Mouse (Mus musculus): Measurements from ENCODE around the gene Ccdc155. TPM values are rescaled to one million over a fixed set of nuclear protein-coding genes. Genes with fewer than 3 reads are reported as not detected.

Ccdc155 gene
- polyA plus RNA-seq, 1 experiment from 2014 or later = 0.43 TPM

- H3K27me3 ChIP-seq (replicated peaks; ENCODE audit: control insufficient read depth, insufficient read depth, low read length) = peaks cover 5% of the 10 kb centered on the region; the same call in 1 of the 2 replicates
- DNase-seq (ENCODE audit: low spot score) (peak; percentile 69), ATAC-seq (peak; percentile 58)
- under 1% methylated on average over 47 of the region's 55 CpGs for WGBS
- H3K27ac ChIP-seq (ENCODE audit: low read depth, low read length) = peak within 1 kb of the TSS; percentile 90
- peak within 1 kb of the TSS; percentile 65 for H3K4me3 ChIP-seq (ENCODE audit: low read depth, low read length)
- H3K9ac ChIP-seq (ENCODE audit: low read length) = peak within 1 kb of the TSS; percentile 95
- H3K4me2 ChIP-seq (ENCODE audit: low read length) = peak within 1 kb of the TSS; percentile 84
- peaks cover 16% of the 10 kb centered on the region for H3K4me1 ChIP-seq (ENCODE audit: control insufficient read depth, insufficient read depth, low read length)
- H3K36me3 ChIP-seq (ENCODE audit: control insufficient read depth, insufficient read depth, low read length) = peaks cover 29% of the 10 kb centered on the region
- no peaks in the 10 kb centered on the region for H3K9me3 ChIP-seq (replicated peaks; ENCODE audit: control insufficient read depth, low read length)
Measured at GRCm38 (mm10) chr7:45215673-45216441, 11.2 kb upstream of the Ccdc155 start, which contains the start of gene Tead2. TSS of gene Tead2 (plus strand) at chr7:45215753.

DNA sequence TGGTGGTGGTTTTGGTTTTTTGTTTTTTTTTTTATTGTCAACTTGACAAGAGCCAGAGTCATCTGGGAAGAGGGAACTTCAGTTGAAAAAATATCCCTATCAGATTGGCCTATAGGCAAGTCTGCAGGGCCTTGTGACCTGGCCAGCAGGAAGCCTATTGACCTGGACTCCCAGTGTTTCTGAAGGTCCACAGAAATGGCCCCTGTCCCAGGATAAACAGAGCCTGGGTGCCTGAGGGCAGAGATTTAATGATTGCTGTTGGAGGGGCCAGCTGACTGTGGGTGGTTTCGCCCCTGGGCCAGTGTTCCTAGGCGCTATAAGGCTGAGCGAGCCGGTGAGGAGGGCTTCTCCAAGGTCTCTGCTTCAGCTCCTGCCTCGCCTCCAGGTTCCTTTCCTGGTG, 9.0 kb upstream of the Ccdc155 start:
- Histone ChIP-seq H3K36me3 (ENCODE audit: control insufficient read depth, insufficient read depth, low read length) (peaks cover 7% of the 10 kb centered on the region; the same call in 1 of the 2 replicates), H3K9ac (ENCODE audit: low read length) (no peak overlapping the region), H3K4me2 (ENCODE audit: low read length) (no peak overlapping the region), H3K4me1 (ENCODE audit: control insufficient read depth, insufficient read depth, low read length) (peaks cover 16% of the 10 kb centered on the region), H3K9me3 (replicated peaks; ENCODE audit: control insufficient read depth, low read length) (no peaks in the 10 kb centered on the region), H3K4me3 (ENCODE audit: low read depth, low read length) (no peak overlapping the region), H3K27ac (ENCODE audit: low read depth, low read length) (no peak overlapping the region), H3K27me3 (replicated peaks; ENCODE audit: control insufficient read depth, insufficient read depth, low read length) (peaks cover 14% of the 10 kb centered on the region; the same call in 1 of the 2 replicates)
- ATAC-seq = no peak
- WGBS = 67% methylated on average over 5 of the region's 5 CpGs
- no peak for DNase-seq (ENCODE audit: low spot score)

DNA sequence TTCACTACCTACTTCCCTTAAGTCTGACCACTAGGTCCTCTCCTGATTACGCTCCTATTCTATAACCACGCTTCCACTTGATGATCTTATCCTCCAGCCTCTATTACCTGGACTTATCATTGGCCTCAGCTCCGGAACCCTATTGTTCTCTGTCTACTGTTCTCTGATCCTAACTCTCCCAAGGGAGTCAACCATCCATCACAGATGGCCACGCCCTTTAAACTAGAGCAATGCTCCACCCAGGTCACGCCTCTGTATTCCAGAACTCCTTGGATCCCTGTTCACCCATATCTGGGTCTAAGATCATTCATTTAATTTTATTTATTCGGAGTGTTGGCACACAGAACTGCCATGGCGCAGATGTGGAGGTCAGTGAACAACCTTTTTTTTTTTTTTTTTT, 7.7 kb upstream of the Ccdc155 start:
- DNase-seq (ENCODE audit: low spot score) (no peak), ATAC-seq (no peak)
- Histone ChIP-seq H3K4me2 (ENCODE audit: low read length) (no peak overlapping the region), H3K36me3 (ENCODE audit: control insufficient read depth, insufficient read depth, low read length) (no peaks in the 10 kb centered on the region), H3K27me3 (replicated peaks; ENCODE audit: control insufficient read depth, insufficient read depth, low read length) (peaks cover 14% of the 10 kb centered on the region; the same call in 1 of the 2 replicates), H3K27ac (ENCODE audit: low read depth, low read length) (no peak overlapping the region), H3K4me3 (ENCODE audit: low read depth, low read length) (no peak overlapping the region), H3K4me1 (ENCODE audit: control insufficient read depth, insufficient read depth, low read length) (peaks cover 12% of the 10 kb centered on the region), H3K9ac (ENCODE audit: low read length) (no peak overlapping the region), H3K9me3 (replicated peaks; ENCODE audit: control insufficient read depth, low read length) (0 out of 2 replicates have a peak, but pooled peaks cover 2% of the 10 kb centered on the region)
- 80% methylated on average over 7 of the region's 7 CpGs for WGBS

DNA sequence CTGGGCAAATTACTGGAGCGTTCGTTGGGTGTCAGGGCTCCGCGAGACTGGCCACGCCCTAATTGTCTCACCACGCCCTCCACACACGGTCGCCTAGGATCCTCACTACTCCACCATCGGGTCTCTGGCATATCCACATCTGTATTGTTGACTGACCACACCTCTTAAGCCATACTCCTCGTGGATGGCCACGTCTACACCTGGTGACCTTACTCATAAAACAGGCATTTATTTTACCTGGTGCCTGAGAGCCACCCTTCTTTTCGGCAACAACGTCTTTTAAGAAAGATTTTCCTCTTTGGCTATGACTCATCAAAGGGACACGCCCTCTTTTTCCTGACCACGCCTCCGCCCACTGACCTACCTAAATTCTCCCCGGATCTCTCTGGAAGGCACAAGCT, 7.2 kb upstream of the Ccdc155 start, which contains the start of gene Dkkl1:
Gene Dkkl1, minus strand, starts transcription at position 297 of the 401 bp plus-strand sequence.
- Histone ChIP-seq H3K9ac (ENCODE audit: low read length) (no peak within 1 kb of the TSS), H3K27ac (ENCODE audit: low read depth, low read length) (no peak within 1 kb of the TSS), H3K4me3 (ENCODE audit: low read depth, low read length) (no peak within 1 kb of the TSS), H3K36me3 (ENCODE audit: control insufficient read depth, insufficient read depth, low read length) (no peaks in the 10 kb centered on the region), H3K27me3 (replicated peaks; ENCODE audit: control insufficient read depth, insufficient read depth, low read length) (peaks cover 14% of the 10 kb centered on the region; the same call in 1 of the 2 replicates), H3K9me3 (replicated peaks; ENCODE audit: control insufficient read depth, low read length) (0 out of 2 replicates have a peak, but pooled peaks cover 2% of the 10 kb centered on the region), H3K4me1 (ENCODE audit: control insufficient read depth, insufficient read depth, low read length) (peaks cover 7% of the 10 kb centered on the region; the same call in 1 of the 2 replicates), H3K4me2 (ENCODE audit: low read length) (no peak within 1 kb of the TSS)
- no peak for ATAC-seq
- WGBS = 8% methylated on average over 17 of the region's 17 CpGs
- no peak for DNase-seq (ENCODE audit: low spot score)

DNA sequence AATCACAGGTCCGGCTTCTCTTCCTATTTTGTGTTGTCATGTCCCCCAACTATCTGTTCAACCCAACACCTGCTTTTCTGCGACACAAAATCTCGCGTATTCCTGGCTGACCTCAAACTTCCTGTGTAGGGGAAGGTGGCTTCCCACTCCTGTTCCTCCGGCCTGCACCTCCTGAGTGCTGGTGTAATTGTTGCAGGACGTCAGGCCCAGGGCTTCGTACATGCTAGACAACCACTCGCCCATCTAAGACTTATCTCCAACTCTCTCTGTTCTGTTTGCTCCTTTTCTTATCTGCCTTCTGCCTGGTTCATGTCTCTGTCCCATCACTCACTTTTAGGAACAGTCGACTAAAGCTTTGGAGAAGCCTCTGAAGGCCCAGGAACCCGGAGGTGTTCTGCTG, 6.4 kb upstream of the Ccdc155 start:
- 80% methylated on average over 10 of the region's 10 CpGs for WGBS
- H3K36me3 ChIP-seq (ENCODE audit: control insufficient read depth, insufficient read depth, low read length) = no peaks in the 10 kb centered on the region
- no peak overlapping the region for H3K27ac ChIP-seq (ENCODE audit: low read depth, low read length)
- H3K4me2 ChIP-seq (ENCODE audit: low read length) = no peak overlapping the region
- peaks cover 2% of the 10 kb centered on the region; the same call in 1 of the 2 replicates for H3K4me1 ChIP-seq (ENCODE audit: control insufficient read depth, insufficient read depth, low read length)
- 0 out of 2 replicates have a peak, but pooled peaks cover 2% of the 10 kb centered on the region for H3K9me3 ChIP-seq (replicated peaks; ENCODE audit: control insufficient read depth, low read length)
- H3K27me3 ChIP-seq (replicated peaks; ENCODE audit: control insufficient read depth, insufficient read depth, low read length) = peaks cover 14% of the 10 kb centered on the region; the same call in 1 of the 2 replicates
- no peak for DNase-seq (ENCODE audit: low spot score)
- no peak for ATAC-seq
- H3K4me3 ChIP-seq (ENCODE audit: low read depth, low read length) = no peak overlapping the region
- H3K9ac ChIP-seq (ENCODE audit: low read length) = no peak overlapping the region

- ATAC-seq = no peak
- no peaks in the 10 kb centered on the region for H3K4me1 ChIP-seq (ENCODE audit: control insufficient read depth, insufficient read depth, low read length)
- H3K9ac ChIP-seq (ENCODE audit: low read length) = no peak overlapping the region
Measured at GRCm38 (mm10) chr7:45208260-45208659, 3.6 kb upstream of the Ccdc155 start.

DNA sequence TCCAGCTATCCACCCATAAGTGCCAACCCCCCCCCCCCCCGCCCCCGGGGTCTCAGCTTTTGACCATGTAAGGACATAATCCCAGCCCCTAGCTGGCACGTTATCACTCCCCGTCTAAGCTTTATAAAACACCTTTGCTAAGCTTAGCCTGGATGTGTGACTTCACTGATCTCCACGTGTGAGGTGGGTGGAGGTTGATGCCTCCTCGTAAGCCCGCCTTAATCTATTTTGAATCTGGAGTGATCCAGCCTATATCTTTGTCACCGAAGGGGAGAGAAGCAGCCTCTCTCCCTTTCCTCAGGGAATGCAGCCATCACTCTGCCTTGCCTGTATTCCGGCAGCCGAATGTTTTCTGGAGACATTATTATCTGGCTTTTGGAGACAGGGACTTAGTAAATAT, 2.0 kb downstream of the Ccdc155 start:
- DNase-seq (ENCODE audit: low spot score) = no peak
- H3K36me3 ChIP-seq (ENCODE audit: control insufficient read depth, insufficient read depth, low read length) = no peaks in the 10 kb centered on the region
- H3K9me3 ChIP-seq (replicated peaks; ENCODE audit: control insufficient read depth, low read length) = no peaks in the 10 kb centered on the region
- H3K4me3 ChIP-seq (ENCODE audit: low read depth, low read length) = no peak overlapping the region
- ATAC-seq = no peak
- H3K27ac ChIP-seq (ENCODE audit: low read depth, low read length) = no peak overlapping the region
- no peaks in the 10 kb centered on the region for H3K4me1 ChIP-seq (ENCODE audit: control insufficient read depth, insufficient read depth, low read length)
- H3K27me3 ChIP-seq (replicated peaks; ENCODE audit: control insufficient read depth, insufficient read depth, low read length) = 0 out of 2 replicates have a peak, but pooled peaks cover 3% of the 10 kb centered on the region
- no peak overlapping the region for H3K9ac ChIP-seq (ENCODE audit: low read length)
- no peak overlapping the region for H3K4me2 ChIP-seq (ENCODE audit: low read length)
- 65% methylated on average over 10 of the region's 10 CpGs for WGBS

More at GRCm38 (mm10) chr7:45208260-45208659, 3.6 kb upstream of the Ccdc155 start:
- Histone ChIP-seq H3K9me3 (replicated peaks; ENCODE audit: control insufficient read depth, low read length) (0 out of 2 replicates have a peak, but pooled peaks cover 2% of the 10 kb centered on the region), H3K4me2 (ENCODE audit: low read length) (no peak overlapping the region), H3K4me3 (ENCODE audit: low read depth, low read length) (no peak overlapping the region), H3K27me3 (replicated peaks; ENCODE audit: control insufficient read depth, insufficient read depth, low read length) (peaks cover 16% of the 10 kb centered on the region; the same call in 1 of the 2 replicates), H3K27ac (ENCODE audit: low read depth, low read length) (no peak overlapping the region), H3K36me3 (ENCODE audit: control insufficient read depth, insufficient read depth, low read length) (no peaks in the 10 kb centered on the region)
- no peak for DNase-seq (ENCODE audit: low spot score)
- WGBS = 82% methylated on average over 6 of the region's 6 CpGs

DNA sequence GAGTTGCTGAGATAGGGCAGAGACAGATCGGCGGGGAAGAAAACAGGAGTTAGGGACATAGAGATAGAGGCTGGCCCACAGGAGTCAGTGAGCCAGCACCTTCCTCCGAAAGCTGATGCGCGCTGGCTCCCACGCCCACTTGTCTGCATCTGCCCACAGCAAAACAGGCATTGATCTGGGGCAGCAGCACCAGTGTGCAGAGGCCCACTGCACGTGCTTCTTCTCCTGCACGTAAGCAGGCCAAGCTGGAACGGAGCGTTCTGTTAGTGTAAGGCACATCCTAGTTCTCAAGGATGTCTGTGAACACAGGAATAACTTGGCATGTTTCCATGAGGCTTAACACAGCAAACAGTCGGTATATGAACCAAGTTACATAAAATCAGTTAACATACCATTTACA, 5.7 kb downstream of the Ccdc155 start:
- Histone ChIP-seq H3K4me3 (ENCODE audit: low read depth, low read length) (no peak overlapping the region), H3K4me1 (ENCODE audit: control insufficient read depth, insufficient read depth, low read length) (no peaks in the 10 kb centered on the region), H3K9me3 (replicated peaks; ENCODE audit: control insufficient read depth, low read length) (no peaks in the 10 kb centered on the region), H3K36me3 (ENCODE audit: control insufficient read depth, insufficient read depth, low read length) (no peaks in the 10 kb centered on the region), H3K27me3 (replicated peaks; ENCODE audit: control insufficient read depth, insufficient read depth, low read length) (0 out of 2 replicates have a peak, but pooled peaks cover 3% of the 10 kb centered on the region), H3K9ac (ENCODE audit: low read length) (no peak overlapping the region), H3K27ac (ENCODE audit: low read depth, low read length) (no peak overlapping the region), H3K4me2 (ENCODE audit: low read length) (no peak overlapping the region)
- WGBS = 82% methylated on average over 11 of the region's 11 CpGs
- ATAC-seq (no peak), DNase-seq (ENCODE audit: low spot score) (no peak)

DNA sequence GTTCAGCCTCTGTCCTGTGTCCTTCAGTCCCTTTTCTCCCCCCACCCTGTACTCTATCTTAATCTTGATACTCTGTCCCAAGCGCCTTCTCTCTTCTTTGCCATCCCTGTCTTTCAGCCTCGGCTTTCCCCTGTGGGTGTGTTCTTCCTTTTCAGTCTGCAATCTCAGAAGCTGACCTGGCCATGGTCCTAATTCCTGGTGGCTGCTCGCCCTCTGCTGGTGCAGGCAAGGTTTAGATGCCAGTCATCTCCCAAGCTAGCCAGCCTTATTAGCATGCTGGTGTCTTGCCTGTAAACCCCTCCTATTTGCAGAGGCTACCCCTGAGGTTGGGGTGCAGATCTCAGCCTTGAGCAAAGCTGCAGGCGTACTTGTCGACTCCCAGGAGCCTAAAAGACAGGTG, 6.3 kb downstream of the Ccdc155 start:
- 13% methylated on average over 5 of the region's 5 CpGs for WGBS
- Histone ChIP-seq H3K36me3 (ENCODE audit: control insufficient read depth, insufficient read depth, low read length) (no peaks in the 10 kb centered on the region), H3K4me2 (ENCODE audit: low read length) (no peak overlapping the region), H3K27ac (ENCODE audit: low read depth, low read length) (no peak overlapping the region), H3K9ac (ENCODE audit: low read length) (no peak overlapping the region), H3K9me3 (replicated peaks; ENCODE audit: control insufficient read depth, low read length) (no peaks in the 10 kb centered on the region), H3K4me3 (ENCODE audit: low read depth, low read length) (no peak overlapping the region), H3K27me3 (replicated peaks; ENCODE audit: control insufficient read depth, insufficient read depth, low read length) (0 out of 2 replicates have a peak, but pooled peaks cover 3% of the 10 kb centered on the region), H3K4me1 (ENCODE audit: control insufficient read depth, insufficient read depth, low read length) (no peaks in the 10 kb centered on the region)
- DNase-seq (ENCODE audit: low spot score) = peak; percentile 84
- ATAC-seq = peak; percentile 73

All from forebrain, embryonic 14.5 days (tissue).